Mouse (Mus musculus) forebrain, embryonic 14.5 days (tissue): Measurements from ENCODE around the gene Olfr876. TPM values are rescaled to one million over a fixed set of nuclear protein-coding genes. Genes with fewer than 3 reads are reported as not detected.

Experiments
- ATAC-seq: fragments of 200-750 bp; cut with Nextera tagmentation; 2 replicates; pipeline ENCODE4 v1.8.0; 2017; ENCODE audit warnings: mild to moderate bottlenecking, moderate library complexity
- DNase-seq: peaks from one replicate; pipeline ENCODE4 v3.0.0-alpha.2; 2015; ENCODE audit warnings: low spot score
- H3K27ac ChIP-seq: fragments of 300-500 bp; sonication (generic); 2 replicates; pipeline ENCODE4 v1.5.1; 2014; ENCODE audit warnings: low read depth, mild to moderate bottlenecking, control low read depth, low read length, moderate library complexity
- H3K27me3 ChIP-seq: fragments of 300-500 bp; sonication (generic); replicated peaks from 2 replicates; pipeline ENCODE4 v1.6.1; 2014; ENCODE audit warnings: low read length, control low read depth, mixed read lengths; ENCODE audit not compliant: control insufficient read depth, insufficient read depth
- H3K36me3 ChIP-seq: fragments of 300-500 bp; sonication (generic); 2 replicates; pipeline ENCODE4 v1.6.1; 2014; ENCODE audit warnings: low read length, control low read depth; ENCODE audit not compliant: control insufficient read depth, insufficient read depth
- H3K4me1 ChIP-seq: fragments of 300-500 bp; sonication (generic); 2 replicates; pipeline ENCODE4 v1.6.1; 2014; ENCODE audit warnings: antibody characterized with exemption, low read length, control low read depth; ENCODE audit not compliant: control insufficient read depth, insufficient read depth
- H3K4me2 ChIP-seq: fragments of 300-500 bp; sonication (generic); 2 replicates; pipeline ENCODE4 v1.6.1; 2014; ENCODE audit warnings: mild to moderate bottlenecking, control low read depth, low read length
- H3K4me3 ChIP-seq: fragments of 300-500 bp; sonication (generic); 2 replicates; pipeline ENCODE4 v1.5.1; 2014; ENCODE audit warnings: low read depth, low read length, control low read depth
- H3K9ac ChIP-seq: fragments of 300-500 bp; sonication (generic); 2 replicates; pipeline ENCODE4 v1.6.1; 2014; ENCODE audit warnings: mild to moderate bottlenecking, low read length, control low read depth, moderate library complexity
- H3K9me3 ChIP-seq: fragments of 300-500 bp; sonication (generic); replicated peaks from 2 replicates; pipeline ENCODE4 v1.6.1; 2016; ENCODE audit warnings: low read length, control low read depth, mixed read lengths; ENCODE audit not compliant: control insufficient read depth
- WGBS: fragments of 180-500 bp; shearing (Covaris S2); extraction: QIAGEN DNeasy Blood & Tissue Kit; methylation state at CpG from one replicate; pipeline ENCODE4 v1.1.7; 2014; 5-methylcytosine and 5-hydroxymethylcytosine counted together
- polyA plus RNA-seq: library from polyadenylated mRNA; unstranded; fragments of >200 nt; fragmentation: Nextera tagmentation; extraction: Ambion mirVana; gene quantifications from 2 replicates; pipeline ENCODE4 v1.2.1, GENCODE M21; 2014

The Olfr876 gene
- polyA plus RNA-seq, 1 experiment from 2014 or later = not detected

- H3K9me3 ChIP-seq = no peaks in the 10 kb centered on the region
- H3K27me3 ChIP-seq = no peaks in the 10 kb centered on the region
- H3K4me3 ChIP-seq = no peak overlapping the region
- H3K9ac ChIP-seq = no peak overlapping the region
- no peak for DNase-seq
- H3K36me3 ChIP-seq = no peaks in the 10 kb centered on the region
- no peak overlapping the region for H3K27ac ChIP-seq
- ATAC-seq = no peak
- no peak overlapping the region for H3K4me2 ChIP-seq
- no peaks in the 10 kb centered on the region for H3K4me1 ChIP-seq
These were observed 4.4 kb downstream of the Olfr876 start for GRCm38 (mm10) chr9:37807235-37807634.

DNA sequence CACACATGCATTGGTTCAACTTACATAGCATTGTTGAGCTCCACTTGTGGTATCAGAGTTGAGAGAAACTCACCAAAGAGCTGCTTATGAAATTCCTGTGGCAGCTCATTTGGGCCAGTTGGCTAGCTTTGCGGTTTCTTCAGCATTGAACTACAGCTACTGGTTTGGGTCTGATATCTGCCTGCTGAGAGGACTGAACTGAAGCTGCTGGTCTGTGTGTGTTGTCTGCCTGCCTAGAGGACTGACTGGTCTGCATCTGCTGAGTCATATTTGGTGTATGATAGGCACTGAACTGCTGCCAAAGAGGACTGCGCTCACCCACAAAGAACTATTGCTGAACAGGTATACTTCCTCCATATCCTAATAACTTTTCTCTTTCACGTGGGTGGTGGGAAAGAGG is 5.6 kb downstream of the Olfr876 start:
- Histone ChIP-seq H3K36me3 (no peaks in the 10 kb centered on the region), H3K27ac (no peak overlapping the region), H3K4me1 (no peaks in the 10 kb centered on the region), H3K27me3 (no peaks in the 10 kb centered on the region), H3K4me2 (no peak overlapping the region), H3K4me3 (no peak overlapping the region), H3K9me3 (no peaks in the 10 kb centered on the region), H3K9ac (no peak overlapping the region)
- 92% methylated on average over 3 of the region's 3 CpGs for WGBS
- no peak for DNase-seq
- no peak for ATAC-seq

GRCm38 (mm10) chr9:37808976-37809375 is 6.1 kb downstream of the Olfr876 start:
- Histone ChIP-seq H3K27me3 (no peaks in the 10 kb centered on the region), H3K36me3 (no peaks in the 10 kb centered on the region), H3K4me1 (no peaks in the 10 kb centered on the region), H3K4me3 (no peak overlapping the region), H3K27ac (no peak overlapping the region), H3K9ac (no peak overlapping the region), H3K9me3 (no peaks in the 10 kb centered on the region), H3K4me2 (no peak overlapping the region)
- DNase-seq = peak; percentile 8
- WGBS = 87% methylated on average over 2 of the region's 2 CpGs
- no peak for ATAC-seq

DNA sequence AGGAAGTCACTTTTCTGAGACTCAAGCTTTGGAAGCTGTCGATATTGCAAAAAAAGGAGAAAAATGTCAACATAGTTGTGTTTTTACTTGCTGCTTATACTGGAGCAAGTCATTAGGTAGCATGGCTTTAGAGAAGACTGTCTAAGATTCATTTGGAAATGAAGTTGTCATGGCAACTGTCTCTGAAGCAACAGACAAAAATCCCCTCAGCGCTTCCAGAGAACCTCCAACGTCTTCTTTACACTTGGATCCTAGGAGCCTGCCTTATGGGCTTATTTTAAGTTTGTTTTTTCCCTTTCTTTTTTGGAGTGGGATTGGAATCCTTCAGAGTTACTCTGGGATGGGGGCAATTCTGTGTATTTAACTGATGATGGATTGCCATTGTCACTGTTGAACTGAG is 11.9 kb downstream of the Olfr876 start:
- Histone ChIP-seq H3K36me3 (no peaks in the 10 kb centered on the region), H3K9me3 (no peaks in the 10 kb centered on the region), H3K4me2 (no peak overlapping the region), H3K27me3 (no peaks in the 10 kb centered on the region), H3K4me1 (no peaks in the 10 kb centered on the region), H3K9ac (no peak overlapping the region), H3K27ac (no peak overlapping the region), H3K4me3 (no peak overlapping the region)
- WGBS = 55% methylated on average over 3 of the region's 3 CpGs
- ATAC-seq = no peak
- DNase-seq = peak; percentile 47

DNA sequence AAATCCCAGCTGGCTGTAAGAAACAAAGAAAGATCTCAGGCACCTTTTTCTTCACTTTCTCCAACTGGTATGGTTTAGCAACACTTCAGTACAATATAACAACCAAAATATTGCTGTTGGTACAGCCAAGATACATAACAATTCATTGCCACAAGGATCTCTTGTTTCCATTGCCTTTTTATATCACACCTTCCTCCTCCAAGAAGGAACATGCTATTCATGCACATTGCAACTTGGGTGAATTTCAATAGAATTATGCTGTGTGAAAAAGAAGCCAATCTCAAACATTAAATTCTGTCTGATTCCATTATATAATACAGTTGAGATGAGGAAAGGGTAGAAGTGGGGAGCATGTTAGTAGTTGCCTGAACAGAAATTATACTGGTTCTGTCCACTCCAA is 27.1 kb downstream of the Olfr876 start:
- Histone ChIP-seq H3K36me3 (no peaks in the 10 kb centered on the region), H3K9ac (no peak overlapping the region), H3K27ac (no peak overlapping the region), H3K4me1 (no peaks in the 10 kb centered on the region), H3K4me2 (no peak overlapping the region), H3K27me3 (no peaks in the 10 kb centered on the region), H3K9me3 (no peaks in the 10 kb centered on the region), H3K4me3 (no peak overlapping the region)
- no peak for ATAC-seq
- DNase-seq = no peak

- H3K4me3 ChIP-seq = no peak overlapping the region
- H3K4me1 ChIP-seq = no peaks in the 10 kb centered on the region
- ATAC-seq = no peak
- H3K9ac ChIP-seq = no peak overlapping the region
- no peak overlapping the region for H3K27ac ChIP-seq
- no peaks in the 10 kb centered on the region for H3K36me3 ChIP-seq
- DNase-seq = no peak
- no peak overlapping the region for H3K4me2 ChIP-seq
- WGBS = 78% methylated on average over 1 of the region's 1 CpGs
- no peaks in the 10 kb centered on the region for H3K9me3 ChIP-seq
- H3K27me3 ChIP-seq = no peaks in the 10 kb centered on the region
These were observed 30.5 kb downstream of the Olfr876 start for GRCm38 (mm10) chr9:37833341-37833740.

DNA sequence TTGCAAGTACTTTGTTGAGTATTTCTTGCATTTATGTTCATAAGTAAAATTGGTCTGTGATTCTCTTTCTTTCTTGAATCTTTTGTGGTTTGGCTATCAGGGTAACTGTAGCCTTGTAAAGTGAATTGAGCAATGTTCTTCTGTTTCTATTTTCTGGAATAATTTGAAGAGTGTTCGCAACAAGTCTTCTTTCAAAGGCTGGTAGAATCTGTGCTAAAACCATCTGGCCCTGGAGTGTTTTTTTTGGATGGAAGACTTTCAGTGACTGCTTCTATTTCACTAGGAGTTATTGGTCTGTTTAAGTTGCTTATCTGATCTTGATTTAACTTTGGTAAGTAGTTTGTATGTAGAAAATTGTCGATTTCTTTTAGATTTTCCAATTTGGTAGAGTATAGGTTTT is 46.4 kb downstream of the Olfr876 start:
- no peak overlapping the region for H3K27ac ChIP-seq
- no peak overlapping the region for H3K9ac ChIP-seq
- H3K4me3 ChIP-seq = no peak overlapping the region
- ATAC-seq = no peak
- H3K36me3 ChIP-seq = no peaks in the 10 kb centered on the region
- no peak for DNase-seq
- 87% methylated on average over 2 of the region's 2 CpGs for WGBS
- no peak overlapping the region for H3K4me2 ChIP-seq
- no peaks in the 10 kb centered on the region for H3K27me3 ChIP-seq
- no peaks in the 10 kb centered on the region for H3K4me1 ChIP-seq
- no peaks in the 10 kb centered on the region for H3K9me3 ChIP-seq

DNA sequence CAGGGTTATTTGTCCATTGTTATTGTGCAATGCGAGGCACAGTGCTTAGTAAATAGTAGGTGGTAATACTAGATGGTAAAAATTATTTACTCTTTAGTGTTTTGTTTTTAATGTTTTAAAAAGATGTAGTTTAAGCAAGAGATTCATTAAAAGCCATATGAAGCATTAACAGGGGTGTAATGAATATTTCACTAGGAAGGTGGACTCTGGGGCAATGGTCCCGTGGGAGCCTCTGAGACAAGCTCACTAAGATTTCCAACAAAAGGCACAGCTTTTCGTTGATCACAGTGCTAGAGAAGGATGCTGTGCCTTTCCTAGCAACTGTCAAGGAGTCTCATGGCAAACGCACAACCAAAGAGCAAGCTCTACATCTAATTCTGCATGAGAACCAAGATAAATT is 51.1 kb downstream of the Olfr876 start, which contains the start of gene Olfr877:
TSS of gene Olfr877 (plus strand) at position 301 of the 400 bp plus-strand sequence.
- Histone ChIP-seq H3K36me3 (no peaks in the 10 kb centered on the region), H3K9ac (no peak within 1 kb of the TSS), H3K9me3 (no peaks in the 10 kb centered on the region), H3K27ac (no peak within 1 kb of the TSS), H3K4me2 (no peak within 1 kb of the TSS), H3K4me3 (no peak within 1 kb of the TSS), H3K27me3 (no peaks in the 10 kb centered on the region), H3K4me1 (no peaks in the 10 kb centered on the region)
- ATAC-seq (no peak), DNase-seq (no peak)
- WGBS = 82% methylated on average over 4 of the region's 4 CpGs
